ENCODE assay signal across 9 mouse cellular contexts in the genomic region with DNA sequence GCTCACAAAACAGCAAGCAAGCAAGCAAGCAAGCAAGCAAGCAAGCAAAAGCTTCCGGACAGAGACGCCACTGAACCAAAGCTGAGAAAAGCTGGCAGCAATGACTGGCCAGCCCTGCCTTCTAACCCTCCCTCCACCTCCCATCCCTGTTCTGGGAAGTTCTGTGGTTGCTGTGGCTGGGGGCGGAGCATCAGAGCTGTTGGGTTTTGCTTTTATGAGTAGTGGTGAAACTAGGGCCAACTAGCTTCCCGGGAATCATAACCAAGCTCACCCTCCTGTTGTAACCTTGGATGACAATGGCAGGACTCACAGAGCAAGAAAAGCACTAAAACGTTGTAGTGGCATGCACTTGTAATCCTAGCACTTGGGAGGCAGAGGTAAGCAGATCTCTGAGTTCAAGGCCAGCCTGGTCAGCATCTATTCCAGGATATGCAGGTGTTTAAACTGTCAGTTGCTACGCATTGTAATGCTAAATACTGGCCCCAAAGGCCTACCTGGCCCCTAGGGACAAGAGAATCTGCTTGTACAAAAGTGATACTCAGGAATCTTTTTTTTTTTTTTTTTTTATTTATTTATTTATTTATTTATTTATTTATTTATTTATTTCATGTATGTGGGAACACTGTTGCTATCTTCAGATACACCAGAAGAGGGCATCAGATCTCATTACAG. TPM values are rescaled to one million over a fixed set of nuclear protein-coding genes. Genes with fewer than 3 reads are reported as not detected.
DNase-seq lines count a peak whose midpoint lies in the region; ATAC-seq and TF ChIP-seq lines count a peak whose summit lies in the region.
"Had no signal": no experiment of that assay in that cellular context is flagged by ENCODE, and none has a peak within 500 bp of the region (broad histone marks: within the 10 kb centered on the region; RNA-seq: fewer than 3 reads in every experiment).

No protein-coding gene starts in this region.

- DNase-seq in gastrocnemius, adult 2 months, result peak; percentile 36
- no peak for DNase-seq in gastrocnemius, adult 8-10 months (ENCODE audit: low spot score in 2 of 2)
- DNase-seq in 416B (ENCODE audit: low read depth), result peak; percentile 77
- DNase-seq in lung, postnatal 0 days (ENCODE audit: low spot score), result peak; percentile 11
- DNase-seq in right cerebral cortex, adult 2 months (ENCODE audit: low spot score in 2 of 2), result no peak
- DNase-seq in left cerebral cortex, postnatal 4 days, result no peak
- no peak for DNase-seq in frontal cortex, postnatal 10 days (ENCODE audit: low spot score in 2 of 2)

- H3K27ac ChIP-seq in gastrocnemius, adult 2 months, result no peak overlapping the region
- H3K27ac ChIP-seq in lung, postnatal 0 days (ENCODE audit: low read length), result no peak overlapping the region
- H3K27ac ChIP-seq: layer of hippocampus, adult 2 months had no signal

- intact Hi-C loops in gastrocnemius, adult 2 months (cut with DNase I), result no loop called here
- intact Hi-C loops in left cerebral cortex, postnatal 4 days (cut with DNase I), result no loop called here

- H3K9me3 ChIP-seq in erythroblast, embryonic 14.5 days (ENCODE audit: control insufficient read depth, low read length), result peaks cover 15% of the 10 kb centered on the region
- H3K9me3 ChIP-seq in lung, postnatal 0 days (ENCODE audit: low read length), result no peaks in the 10 kb centered on the region

- no peaks in the 10 kb centered on the region for H3K27me3 ChIP-seq in erythroblast, embryonic 14.5 days (ENCODE audit: control insufficient read depth)
- no peaks in the 10 kb centered on the region for H3K27me3 ChIP-seq in lung, postnatal 0 days (replicated peaks; ENCODE audit: insufficient read depth, low read length)

- TF ChIP-seq CTCF in gastrocnemius, adult 2 months (IDR thresholded peaks at IDR 0.05), result no peak
- TF ChIP-seq CTCF in lung, postnatal 0 days (IDR thresholded peaks at IDR 0.05), result no peak

- peaks cover 32% of the 10 kb centered on the region for H3K36me3 ChIP-seq in erythroblast, embryonic 14.5 days (ENCODE audit: control insufficient read depth)
- H3K36me3 ChIP-seq in lung, postnatal 0 days (ENCODE audit: insufficient read depth, low read length), result no peaks in the 10 kb centered on the region

- no peak for ATAC-seq in lung, postnatal 0 days

- no peak overlapping the region for H3K4me2 ChIP-seq in lung, postnatal 0 days (replicated peaks; ENCODE audit: low read depth, low read length)

- WGBS in lung, postnatal 0 days, result 74% methylated on average over 6 of the region's 6 CpGs

- H3K9ac ChIP-seq in lung, postnatal 0 days (replicated peaks; ENCODE audit: low read depth), result no peak overlapping the region

- no peak for TF ChIP-seq EP300 in lung, postnatal 0 days (IDR thresholded peaks at IDR 0.05)

- H3K4me3 ChIP-seq in gastrocnemius, adult 2 months, result no peak overlapping the region
- H3K4me3 ChIP-seq in erythroblast, embryonic 14.5 days (replicated peaks), result peak overlapping the region; percentile 12
- no peak overlapping the region for H3K4me3 ChIP-seq in lung, postnatal 0 days (ENCODE audit: low read depth, low read length)
- H3K4me3 ChIP-seq: layer of hippocampus, adult 2 months had no signal

- H3K4me1 ChIP-seq in erythroblast, embryonic 14.5 days (ENCODE audit: control insufficient read depth), result peaks cover 98% of the 10 kb centered on the region
- no peaks in the 10 kb centered on the region for H3K4me1 ChIP-seq in lung, postnatal 0 days (ENCODE audit: insufficient read depth, low read depth, low read length)

RNA-seq across cellular contexts. Expression of a gene that starts 43.8 kb away (rescaled TPM):
- 10 to 100 TPM; 61.8 to 69.1 TPM for total RNA-seq in gastrocnemius, adult 2 months (2021)
- total RNA-seq in gastrocnemius, adult 8-10 months (2022), result 10 to 100 TPM; 51.1 to 62.5 (median 60.0) TPM
- 6.0 and 6.8 TPM in 2 replicates for polyA plus RNA-seq in erythroblast, embryonic 14.5 days (2012)
- 16.5 and 17.6 TPM in 2 replicates for polyA plus RNA-seq in lung, postnatal 0 days (2015; fragmentation: Nextera tagmentation; extraction: Ambion mirVana)
- total RNA-seq in left cerebral cortex, postnatal 4 days (2021), result 100 to 1,000 TPM; 184 to 190 TPM

Comparison
In these comparisons a context has a peak if more than half of its experiments do, and no peak if none do; other contexts are left out.
1. DNase-seq: peak in gastrocnemius, adult 2 months (single experiment), 416B (single experiment) and lung, postnatal 0 days (single experiment); none in gastrocnemius, adult 8-10 months (0 of 2), right cerebral cortex, adult 2 months (0 of 2), left cerebral cortex, postnatal 4 days (single experiment) and frontal cortex, postnatal 10 days (0 of 2).